Mouse (Mus musculus): ENCODE measurements at regions not wholly inside any gene's neighbourhood (a gene's known extent, or its start where the extent isn't known, plus 50 kb on each side); places are given as distances from the start of the nearest gene placed in this dataset.
"Not testable (repeated sequence)": the region's sequence is repeated elsewhere in the genome, so short reads cannot be mapped to it uniquely, and the experiment has no call there.

- ATAC-seq: no peak
Observed at GRCm38 (mm10) chr2:146724924-146725555, 130.6 kb upstream of the Kiz start.

DNA sequence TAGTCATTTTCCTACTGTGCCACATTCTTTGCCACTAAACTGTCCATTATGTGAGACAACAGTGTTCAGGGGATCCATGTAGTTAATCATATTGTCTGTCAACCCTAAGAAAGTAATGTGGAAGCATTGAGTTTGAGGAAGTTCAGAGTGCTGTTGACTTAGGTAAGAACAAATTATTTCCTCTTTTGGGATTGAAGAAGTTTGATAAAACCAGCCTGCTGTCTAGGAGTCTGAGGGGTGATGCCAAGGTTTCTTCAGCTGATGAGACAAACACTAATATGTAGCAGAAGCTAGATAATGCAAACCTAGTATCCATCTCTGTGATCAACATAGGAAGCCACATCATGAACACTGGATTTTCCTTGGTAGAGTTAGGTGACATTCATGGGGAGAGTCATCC, 127.0 kb upstream of the Kiz start:
- ATAC-seq: no peak

DNA sequence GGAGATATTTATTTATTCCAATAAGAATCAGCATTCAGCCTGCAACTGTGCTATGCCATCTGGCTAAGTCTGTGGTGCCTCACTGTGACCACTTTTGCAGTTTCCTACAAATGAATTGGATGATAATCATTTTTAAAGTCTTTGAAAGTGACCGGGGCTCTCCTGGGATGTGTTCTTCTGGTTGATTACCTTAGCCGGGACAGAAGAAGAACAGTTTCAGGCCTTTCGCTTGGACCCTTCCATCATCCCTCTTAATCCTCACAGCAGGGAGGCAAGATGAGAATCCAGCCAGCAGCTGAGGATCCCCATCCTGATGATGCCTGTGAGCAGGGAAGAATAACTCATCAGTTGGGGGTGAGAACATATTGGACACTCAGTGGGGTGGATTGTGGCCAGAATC, 124.6 kb upstream of the Kiz start:
- ATAC-seq: no peak

- not testable (repeated sequence) for ATAC-seq
Observed at GRCm38 (mm10) chr2:146732891-146733290, 122.8 kb upstream of the Kiz start.

DNA sequence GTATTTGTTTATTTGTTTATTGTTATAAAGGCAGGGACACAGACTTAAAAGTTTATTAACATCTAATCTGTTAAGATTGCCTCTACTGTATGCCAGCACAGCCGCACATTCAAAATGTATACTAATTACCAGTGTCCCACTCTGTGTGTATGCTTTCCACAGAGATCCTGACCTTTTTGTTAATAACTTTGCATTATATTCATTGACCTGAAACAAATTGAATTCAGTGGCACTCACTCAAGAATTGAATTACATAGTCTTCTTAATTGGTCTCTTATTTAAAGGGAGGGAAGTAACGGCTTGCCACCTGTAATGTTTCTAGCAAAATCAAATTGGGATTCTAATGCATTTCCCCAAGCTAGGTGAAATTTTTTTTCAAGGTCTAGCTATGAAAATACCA, 111.3 kb upstream of the Kiz start:
- ATAC-seq: no peak

DNA sequence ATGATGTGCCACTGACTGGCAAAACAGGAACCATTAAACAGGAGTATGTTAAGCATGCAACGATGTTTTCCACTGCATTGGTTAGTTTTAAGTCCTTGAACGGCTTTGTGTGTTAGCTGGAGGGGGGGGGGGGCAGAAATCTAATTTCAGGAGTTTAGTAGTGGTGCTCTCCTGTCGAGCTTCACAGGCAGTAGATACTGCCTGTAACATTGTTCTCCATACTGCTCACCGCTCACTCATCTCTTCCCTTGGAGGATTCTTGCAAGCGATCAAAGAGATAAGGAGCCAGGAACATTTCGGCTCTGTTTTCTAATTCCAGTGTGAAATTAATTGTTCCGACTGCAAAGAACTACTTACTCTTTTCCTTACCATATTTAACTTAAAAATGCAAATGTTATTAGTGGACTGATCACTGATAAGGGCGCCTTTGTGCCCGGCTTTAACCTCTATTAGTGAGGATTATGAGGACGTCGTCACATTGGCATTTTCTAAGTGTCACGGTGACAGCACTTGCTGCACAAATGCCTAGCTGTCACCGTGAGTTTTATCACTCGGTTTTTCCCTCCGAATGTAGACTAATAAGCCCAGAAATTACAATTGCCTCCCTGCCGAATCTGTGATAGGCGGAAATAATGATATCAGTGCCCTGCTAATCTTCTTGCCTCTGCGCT, 110.5 kb upstream of the Kiz start:
- ATAC-seq: no peak

DNA sequence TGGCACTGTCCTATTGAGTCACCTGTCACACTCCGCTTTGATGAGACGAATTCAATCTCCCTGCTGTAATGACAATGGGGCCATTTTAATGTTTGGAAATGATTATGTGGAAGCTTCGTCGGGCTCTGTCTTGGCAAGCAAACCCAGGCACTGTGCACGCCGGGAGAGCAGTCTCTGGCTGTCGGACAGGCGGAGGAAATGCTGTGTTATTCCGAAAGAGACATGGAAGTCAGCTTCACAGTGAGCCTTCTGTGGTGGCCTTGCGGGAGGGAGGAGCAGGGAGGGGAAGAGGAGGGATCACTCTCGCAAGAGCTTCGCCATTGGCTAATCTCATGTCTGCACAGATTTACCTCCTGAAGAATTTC, 110.0 kb upstream of the Kiz start:
- no peak for ATAC-seq

DNA sequence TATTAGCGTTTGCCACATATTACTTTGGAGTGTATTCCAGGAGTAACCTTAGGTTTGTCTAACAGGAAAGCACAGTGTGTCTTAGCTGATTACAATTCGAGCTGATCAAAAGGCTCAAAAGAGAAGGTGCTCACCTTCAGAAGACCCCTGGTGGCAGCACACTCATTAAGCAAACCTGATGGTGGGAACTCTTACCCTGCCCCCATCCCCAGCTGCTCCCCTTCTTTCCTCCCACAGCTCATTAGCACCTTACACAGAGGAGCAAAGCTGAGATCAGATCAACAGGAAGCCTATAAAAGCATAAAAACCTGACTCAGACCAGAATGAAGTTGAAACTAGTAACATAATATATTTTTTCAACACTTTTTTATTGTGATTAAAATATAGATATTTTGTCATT, 101.7 kb upstream of the Kiz start:
- ATAC-seq: no peak

DNA sequence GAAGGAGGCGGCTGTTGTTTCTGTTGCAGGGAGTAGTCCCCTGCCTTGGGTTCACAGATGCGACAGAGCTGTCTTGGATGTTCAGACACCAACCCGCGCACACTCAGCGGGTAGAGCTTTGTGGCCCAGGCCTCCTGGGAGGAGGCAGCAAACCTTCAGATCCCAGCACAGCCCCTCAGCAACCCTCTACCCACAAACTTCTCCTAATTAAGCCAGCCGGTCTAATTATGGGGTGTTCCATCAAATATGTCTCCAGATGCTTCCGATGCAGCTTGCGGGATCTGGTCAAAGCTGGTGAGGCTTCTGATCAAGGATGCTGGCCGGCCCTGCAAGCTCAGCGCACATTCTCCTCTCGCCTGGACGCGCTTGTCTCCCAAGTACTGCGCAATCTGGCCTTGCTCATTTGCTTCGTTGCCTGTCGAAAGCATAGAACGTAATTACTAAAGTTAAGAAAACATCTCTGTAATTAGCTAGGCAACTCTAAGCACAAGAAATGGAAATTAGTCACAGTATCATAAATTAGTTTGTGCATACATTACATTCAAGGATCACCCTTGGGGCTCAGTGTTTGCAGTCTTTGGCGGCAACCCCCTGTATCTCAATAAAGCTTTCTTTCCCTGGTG, 92.0 kb upstream of the Kiz start:
- no peak for ATAC-seq

DNA sequence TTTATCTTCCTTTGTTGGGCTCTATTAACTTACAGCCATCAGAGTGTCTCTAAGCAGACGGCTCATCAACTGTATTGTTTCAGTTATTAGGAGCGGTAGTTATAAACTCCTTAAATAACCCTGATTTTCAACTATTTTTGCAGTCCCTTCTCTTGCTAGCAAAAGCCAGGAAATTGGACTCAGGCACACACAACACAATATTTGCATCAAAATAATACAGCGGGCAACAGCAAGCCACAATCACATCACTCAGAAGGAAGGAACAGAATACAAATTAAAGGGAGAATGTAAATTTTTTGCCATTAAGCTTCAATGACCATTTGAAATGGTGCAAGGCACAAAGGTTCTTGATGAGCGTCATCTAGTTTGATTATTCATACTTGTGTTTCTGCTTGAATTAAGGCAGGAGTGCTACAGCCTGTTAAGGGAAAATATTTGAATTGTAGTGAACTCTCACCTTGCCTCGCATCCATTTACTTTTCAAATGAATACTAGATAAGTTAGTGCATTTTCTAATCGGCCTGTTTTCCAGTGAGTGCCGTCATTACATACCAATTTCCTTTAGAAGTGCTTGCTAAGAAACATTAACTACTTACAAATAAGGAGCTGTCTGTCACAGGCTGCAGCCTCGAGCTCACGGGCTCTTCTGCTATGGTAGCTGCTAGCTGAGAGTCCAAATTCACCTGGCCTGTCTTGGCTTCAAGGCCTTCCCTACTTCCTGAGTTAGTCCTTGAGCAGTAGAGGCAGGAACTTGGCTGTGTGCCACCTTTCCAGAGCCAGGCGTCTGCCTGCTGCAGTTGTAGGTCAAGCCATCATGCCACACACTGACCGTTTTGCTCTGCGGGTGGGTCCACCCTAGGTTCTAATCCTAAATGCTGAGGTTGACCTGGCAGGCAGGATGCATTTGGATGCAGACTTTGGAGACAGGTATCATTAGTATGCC, 91.1 kb upstream of the Kiz start:
- ATAC-seq: no peak

DNA sequence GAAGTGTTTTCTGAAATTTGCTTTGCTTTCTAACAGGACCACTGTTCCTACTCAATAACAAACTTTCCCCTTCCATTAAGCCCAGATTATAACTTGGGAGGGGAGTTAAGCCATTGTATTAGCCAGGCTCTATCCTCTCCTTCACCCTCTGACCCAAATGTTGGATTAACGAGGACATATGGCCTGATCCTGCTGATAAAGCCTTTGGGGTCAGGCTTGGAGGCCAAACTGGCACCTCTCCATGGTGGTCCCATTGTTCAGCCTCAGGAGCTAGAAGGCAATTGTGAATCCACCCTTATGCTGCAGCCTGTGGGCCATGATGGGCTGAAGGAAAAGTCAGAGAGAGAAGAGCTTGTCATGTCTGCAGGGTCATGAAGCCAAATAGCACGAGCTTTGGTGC, 80.8 kb upstream of the Kiz start:
- ATAC-seq: no peak

- no peak for ATAC-seq
Observed at GRCm38 (mm10) chr2:146787132-146787810, 68.4 kb upstream of the Kiz start.

- no peak for ATAC-seq
Observed at GRCm38 (mm10) chr2:146787811-146788455, 67.7 kb upstream of the Kiz start.

GRCm38 (mm10) chr2:146792844-146793420, 62.7 kb upstream of the Kiz start:
- no peak for ATAC-seq

GRCm38 (mm10) chr2:146802973-146803372, 52.7 kb upstream of the Kiz start:
- ATAC-seq: no peak
